Mouse (Mus musculus): ENCODE measurements around the gene Fars2. TPM values are rescaled to one million over a fixed set of nuclear protein-coding genes. Genes with fewer than 3 reads are reported as not detected.

The Fars2 gene
- polyA plus RNA-seq, 1 experiment: 28.4 TPM

DNA sequence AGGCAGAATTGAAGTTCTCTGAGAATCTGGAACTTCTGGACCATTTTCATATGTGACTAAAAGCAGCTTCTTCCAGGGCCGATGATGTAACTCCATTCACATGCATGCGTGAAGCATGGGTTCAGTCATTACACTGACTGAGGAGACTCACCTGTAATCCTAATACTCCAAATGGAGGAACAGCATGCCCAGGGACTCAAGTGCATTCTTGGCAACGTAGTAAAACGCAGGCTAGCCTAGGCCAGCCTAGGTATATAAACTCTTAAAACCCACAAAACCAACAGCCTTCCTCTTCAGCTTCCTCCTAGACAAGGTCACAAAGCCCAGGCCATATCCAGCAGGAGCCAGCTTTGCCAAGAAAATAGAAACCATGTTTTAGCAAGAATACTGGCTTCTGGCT lies 57.6 kb downstream of the Fars2 start:
- Histone ChIP-seq H3K27me3 (ENCODE audit: control insufficient read depth, insufficient read depth, low read length) (no peaks in the 10 kb centered on the region), H3K4me1 (ENCODE audit: control insufficient read depth, insufficient read depth, low read length) (peaks cover 3% of the 10 kb centered on the region; the same call in 1 of the 2 replicates), H3K27ac (ENCODE audit: insufficient read depth, low read length) (no peak overlapping the region), H3K4me3 (replicated peaks; ENCODE audit: insufficient read depth, low read depth, low read length) (no peak overlapping the region)
- 88% methylated on average over 4 of the region's 4 CpGs for WGBS
- TF ChIP-seq CTCF (IDR thresholded peaks at IDR 0.05; ENCODE audit: borderline replicate concordance, insufficient read depth, low read depth, low read length): no peak
- TF ChIP-seq POLR2A (IDR thresholded peaks at IDR 0.05; ENCODE audit: borderline replicate concordance, insufficient read depth, low read length): no peak
- DNase-seq: no peak

DNA sequence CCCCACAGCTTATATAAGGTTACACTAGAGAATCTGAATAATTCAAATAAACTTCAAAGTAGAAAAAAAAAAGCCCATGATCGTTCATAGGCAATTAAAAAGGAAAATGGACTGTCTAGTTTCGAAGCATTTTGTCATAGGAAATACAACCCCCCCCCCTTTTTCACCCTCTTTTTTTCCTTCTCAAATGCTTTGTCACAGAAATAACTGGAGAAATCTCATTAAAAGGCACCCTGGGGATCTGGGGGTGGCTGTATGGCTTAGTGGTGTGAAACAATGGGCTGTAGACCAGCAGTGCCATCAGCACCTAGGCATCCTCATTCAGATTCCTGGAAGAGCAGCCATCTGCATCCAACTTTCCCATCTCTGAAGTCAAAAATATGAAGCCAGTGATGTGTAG lies 64.0 kb downstream of the Fars2 start:
- H3K27ac ChIP-seq (ENCODE audit: insufficient read depth, low read length): no peak overlapping the region
- WGBS: 74% methylated on average over 2 of the region's 2 CpGs
- H3K4me1 ChIP-seq (ENCODE audit: control insufficient read depth, insufficient read depth, low read length): no peaks in the 10 kb centered on the region
- DNase-seq: no peak
- no peak overlapping the region for H3K4me3 ChIP-seq (replicated peaks; ENCODE audit: insufficient read depth, low read depth, low read length)
- TF ChIP-seq POLR2A (IDR thresholded peaks at IDR 0.05; ENCODE audit: borderline replicate concordance, insufficient read depth, low read length) (no peak), CTCF (IDR thresholded peaks at IDR 0.05; ENCODE audit: borderline replicate concordance, insufficient read depth, low read depth, low read length) (no peak)
- H3K27me3 ChIP-seq (ENCODE audit: control insufficient read depth, insufficient read depth, low read length): no peaks in the 10 kb centered on the region

DNA sequence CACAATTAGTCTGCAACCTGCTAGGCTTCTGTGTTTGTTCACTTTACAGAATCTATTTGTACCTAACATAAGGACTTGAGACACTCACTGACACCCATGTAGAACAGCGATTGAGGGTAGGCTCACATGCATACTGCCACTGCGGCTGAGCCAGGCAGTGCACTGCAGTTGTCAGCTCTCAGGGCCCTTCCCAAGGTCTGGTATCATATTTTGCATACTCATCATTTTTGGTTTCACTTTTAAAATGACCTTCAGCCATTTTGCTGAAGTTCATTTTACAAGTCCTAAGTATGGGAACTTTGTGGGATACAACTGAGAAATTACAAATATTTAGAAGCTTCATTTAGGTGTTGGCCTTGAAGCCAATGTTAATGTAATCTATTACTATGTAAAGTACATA lies 73.4 kb downstream of the Fars2 start:
- Histone ChIP-seq H3K27me3 (ENCODE audit: control insufficient read depth, insufficient read depth, low read length) (no peaks in the 10 kb centered on the region), H3K4me1 (ENCODE audit: control insufficient read depth, insufficient read depth, low read length) (0 out of 2 replicates have a peak, but pooled peaks cover 2% of the 10 kb centered on the region), H3K4me3 (replicated peaks; ENCODE audit: insufficient read depth, low read depth, low read length) (no peak overlapping the region), H3K27ac (ENCODE audit: insufficient read depth, low read length) (no peak overlapping the region)
- no peak for TF ChIP-seq POLR2A (IDR thresholded peaks at IDR 0.05; ENCODE audit: borderline replicate concordance, insufficient read depth, low read length)
- TF ChIP-seq CTCF (IDR thresholded peaks at IDR 0.05; ENCODE audit: borderline replicate concordance, insufficient read depth, low read depth, low read length): no peak
- WGBS: 97% methylated on average over 2 of the region's 2 CpGs
- no peak for DNase-seq

DNA sequence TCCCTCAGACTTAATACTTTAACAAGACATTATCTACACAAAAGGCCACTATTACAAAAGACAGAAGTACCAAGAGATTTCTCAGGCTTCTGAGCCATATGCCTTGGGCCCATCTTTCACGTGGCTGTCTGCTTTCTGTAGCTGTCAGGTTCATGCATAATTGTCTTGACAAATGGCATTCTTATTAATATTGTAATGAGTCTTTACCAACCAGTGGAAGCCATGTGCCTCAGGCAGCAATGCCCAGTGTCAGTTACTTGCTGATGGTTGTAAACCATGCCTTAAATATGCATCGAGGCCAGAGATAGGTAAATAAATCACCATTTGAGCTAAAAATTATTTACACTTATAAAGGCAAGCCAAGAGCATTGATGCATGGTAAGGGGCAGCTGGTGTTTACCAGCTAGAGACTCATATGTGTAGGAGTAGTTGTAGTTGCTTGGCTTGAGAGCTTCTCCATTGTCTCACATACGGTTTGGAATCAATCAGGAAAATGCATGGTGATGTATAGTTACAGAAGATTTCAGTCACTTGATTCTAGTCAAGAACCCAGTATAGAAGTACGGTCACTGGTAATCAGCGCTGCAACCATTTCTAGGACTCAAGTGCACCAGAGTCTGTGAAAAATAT lies 76.4 kb downstream of the Fars2 start:
- H3K27ac ChIP-seq (ENCODE audit: insufficient read depth, low read length): no peak overlapping the region
- 0 out of 2 replicates have a peak, but pooled peaks cover 2% of the 10 kb centered on the region for H3K4me1 ChIP-seq (ENCODE audit: control insufficient read depth, insufficient read depth, low read length)
- 55% methylated on average over 5 of the region's 5 CpGs for WGBS
- no peak overlapping the region for H3K4me3 ChIP-seq (replicated peaks; ENCODE audit: insufficient read depth, low read depth, low read length)
- no peak for DNase-seq
- no peaks in the 10 kb centered on the region for H3K27me3 ChIP-seq (ENCODE audit: control insufficient read depth, insufficient read depth, low read length)
- TF ChIP-seq POLR2A (IDR thresholded peaks at IDR 0.05; ENCODE audit: borderline replicate concordance, insufficient read depth, low read length) (no peak), CTCF (IDR thresholded peaks at IDR 0.05; ENCODE audit: borderline replicate concordance, insufficient read depth, low read depth, low read length) (no peak)

DNA sequence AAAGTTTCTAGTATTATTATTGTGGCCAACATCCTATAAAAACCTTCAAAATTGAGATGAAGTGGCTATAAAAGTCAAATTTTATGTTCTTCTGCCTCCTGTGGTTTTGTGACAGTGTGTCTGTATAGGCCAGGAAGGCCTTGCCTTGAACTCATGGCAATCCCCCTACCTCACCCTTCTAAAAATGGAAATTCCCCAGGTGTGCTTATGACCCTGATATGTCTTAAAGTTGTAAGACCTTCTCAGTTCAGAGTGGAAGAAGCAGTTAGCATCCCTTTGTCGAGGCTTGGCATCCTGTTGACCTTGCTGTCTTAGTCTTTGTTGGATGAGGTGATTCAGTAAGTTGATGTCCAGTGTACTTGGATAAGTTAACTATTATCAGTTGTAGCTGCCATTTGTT lies 82.1 kb downstream of the Fars2 start:
- Histone ChIP-seq H3K4me1 (ENCODE audit: control insufficient read depth, insufficient read depth, low read length) (no peaks in the 10 kb centered on the region), H3K4me3 (replicated peaks; ENCODE audit: insufficient read depth, low read depth, low read length) (no peak overlapping the region), H3K27me3 (ENCODE audit: control insufficient read depth, insufficient read depth, low read length) (no peaks in the 10 kb centered on the region), H3K27ac (ENCODE audit: insufficient read depth, low read length) (no peak overlapping the region)
- no peak for TF ChIP-seq POLR2A (IDR thresholded peaks at IDR 0.05; ENCODE audit: borderline replicate concordance, insufficient read depth, low read length)
- no peak for TF ChIP-seq CTCF (IDR thresholded peaks at IDR 0.05; ENCODE audit: borderline replicate concordance, insufficient read depth, low read depth, low read length)
- DNase-seq: no peak
- 96% methylated on average over 1 of the region's 1 CpGs for WGBS

DNA sequence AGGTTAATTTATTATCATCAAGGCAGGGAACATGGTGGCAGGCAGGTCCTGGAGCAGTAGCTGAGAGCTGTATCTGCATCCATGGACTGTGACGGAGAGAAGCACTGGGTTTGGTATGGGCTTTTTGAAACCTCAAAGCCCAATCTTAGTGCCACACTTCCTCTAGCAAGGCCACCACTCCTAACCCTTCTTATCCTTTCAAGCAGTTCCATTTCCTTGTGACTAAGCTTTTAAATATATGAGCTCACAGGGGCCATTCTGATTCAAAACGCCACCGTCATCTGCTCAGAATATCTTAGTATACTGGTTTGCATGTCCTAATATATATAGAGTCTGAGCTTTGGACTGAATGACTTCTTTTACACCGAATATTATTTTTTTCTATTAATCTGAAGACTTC lies 83.2 kb downstream of the Fars2 start:
- H3K27ac ChIP-seq (ENCODE audit: insufficient read depth, low read length): no peak overlapping the region
- no peaks in the 10 kb centered on the region for H3K27me3 ChIP-seq (ENCODE audit: control insufficient read depth, insufficient read depth, low read length)
- TF ChIP-seq POLR2A (IDR thresholded peaks at IDR 0.05; ENCODE audit: borderline replicate concordance, insufficient read depth, low read length): no peak
- no peak for DNase-seq
- H3K4me1 ChIP-seq (ENCODE audit: control insufficient read depth, insufficient read depth, low read length): no peaks in the 10 kb centered on the region
- no peak overlapping the region for H3K4me3 ChIP-seq (replicated peaks; ENCODE audit: insufficient read depth, low read depth, low read length)
- WGBS: 95% methylated on average over 4 of the region's 4 CpGs

DNA sequence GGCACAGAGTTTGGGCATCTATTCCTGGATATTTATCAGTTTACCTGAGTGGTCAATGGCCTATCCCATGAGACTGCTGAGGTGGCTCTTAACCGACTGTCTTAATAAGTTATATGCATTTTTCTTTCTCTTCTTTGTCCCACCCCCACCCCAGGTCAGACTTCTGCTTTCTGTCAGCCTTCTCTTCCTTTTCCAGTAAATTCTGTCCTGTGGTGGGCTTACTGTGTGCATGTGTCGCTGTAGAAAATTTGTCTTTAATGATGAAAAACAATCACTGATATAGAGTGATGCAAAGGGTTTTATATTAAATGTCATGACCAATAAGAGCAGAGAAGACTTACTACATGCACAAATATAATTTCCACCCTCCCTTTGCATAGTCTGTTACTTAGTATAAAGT lies 85.3 kb downstream of the Fars2 start:
- 86% methylated on average over 2 of the region's 2 CpGs for WGBS
- no peaks in the 10 kb centered on the region for H3K27me3 ChIP-seq (ENCODE audit: control insufficient read depth, insufficient read depth, low read length)
- H3K4me1 ChIP-seq (ENCODE audit: control insufficient read depth, insufficient read depth, low read length): no peaks in the 10 kb centered on the region
- no peak for DNase-seq
- H3K27ac ChIP-seq (ENCODE audit: insufficient read depth, low read length): no peak overlapping the region
- TF ChIP-seq POLR2A (IDR thresholded peaks at IDR 0.05; ENCODE audit: borderline replicate concordance, insufficient read depth, low read length): no peak
- H3K4me3 ChIP-seq (replicated peaks; ENCODE audit: insufficient read depth, low read depth, low read length): no peak overlapping the region

DNA sequence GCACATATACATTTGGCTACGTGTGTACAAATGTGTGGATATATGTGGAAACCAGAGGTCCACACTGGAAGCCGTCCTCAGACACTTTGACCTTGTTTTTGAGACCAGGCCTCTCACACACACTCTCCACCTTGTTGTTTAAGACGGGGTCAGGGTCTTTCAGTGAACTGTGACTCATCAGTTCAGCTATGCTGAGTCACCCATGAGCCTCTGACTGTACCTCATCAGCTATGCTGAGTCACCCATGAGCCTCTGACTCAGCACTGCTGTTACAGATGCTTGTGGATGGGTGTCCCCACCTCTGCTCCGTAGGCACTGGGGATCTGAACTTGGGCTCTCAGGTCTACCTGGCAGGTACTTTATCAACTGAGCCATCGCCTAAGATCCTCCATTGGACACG lies 85.8 kb downstream of the Fars2 start:
- no peak for DNase-seq
- Histone ChIP-seq H3K27me3 (ENCODE audit: control insufficient read depth, insufficient read depth, low read length) (no peaks in the 10 kb centered on the region), H3K4me3 (replicated peaks; ENCODE audit: insufficient read depth, low read depth, low read length) (no peak overlapping the region), H3K27ac (ENCODE audit: insufficient read depth, low read length) (no peak overlapping the region), H3K4me1 (ENCODE audit: control insufficient read depth, insufficient read depth, low read length) (no peaks in the 10 kb centered on the region)
- TF ChIP-seq CTCF (IDR thresholded peaks at IDR 0.05; ENCODE audit: borderline replicate concordance, insufficient read depth, low read depth, low read length): no peak
- TF ChIP-seq POLR2A (IDR thresholded peaks at IDR 0.05; ENCODE audit: borderline replicate concordance, insufficient read depth, low read length): no peak
- 93% methylated on average over 6 of the region's 6 CpGs for WGBS
